Mouse (Mus musculus): ENCODE data around the gene Klhdc9. TPM values are rescaled to one million over a fixed set of nuclear protein-coding genes. Genes with fewer than 3 reads are reported as not detected.

Gene Klhdc9
- total and polyA plus RNA-seq, 2 experiments from 2014 or later: 4.0 to 6.4 TPM

DNA sequence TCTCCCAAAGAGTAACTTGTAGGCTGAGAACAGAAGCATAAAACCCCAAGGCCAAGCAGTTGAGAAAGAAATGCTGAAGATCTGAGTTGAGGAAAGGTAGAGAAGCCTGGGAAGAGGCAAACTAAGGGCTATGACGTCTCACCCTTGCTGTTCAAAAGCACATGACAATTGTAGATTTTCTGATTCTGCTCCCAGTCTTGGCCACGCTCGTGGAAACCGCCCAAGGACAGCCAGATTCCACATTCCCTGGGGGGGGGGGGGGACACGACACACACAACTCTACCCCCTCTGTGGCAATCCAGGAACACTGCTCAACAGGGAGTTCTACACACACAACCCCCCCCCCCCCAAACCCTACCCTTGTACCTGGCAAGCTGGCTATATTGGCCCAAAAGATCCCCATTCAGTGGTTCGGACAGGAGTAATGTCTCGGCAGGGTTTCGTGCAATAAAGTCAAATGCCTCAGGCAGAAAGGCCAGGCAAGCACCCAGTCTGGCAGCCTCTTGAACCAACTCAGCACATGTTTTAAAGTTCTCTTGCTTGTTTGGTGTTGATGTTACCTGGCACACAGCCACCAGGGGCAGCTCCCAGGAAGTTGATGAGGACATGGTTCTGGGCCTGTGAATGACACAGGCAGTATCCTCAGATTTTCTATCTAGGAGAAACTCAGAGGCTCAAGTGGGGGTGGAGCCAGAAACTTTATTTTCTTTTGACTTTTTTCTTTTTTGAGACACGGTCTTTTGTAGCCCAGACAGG lies 16.5 kb downstream of the Klhdc9 start:
- no peaks in the 10 kb centered on the region for H3K27me3 ChIP-seq (ENCODE audit: insufficient read depth, low read length)
- 87% methylated on average over 8 of the region's 9 CpGs for WGBS
- H3K36me3 ChIP-seq (ENCODE audit: insufficient read depth, low read length): peaks cover 36% of the 10 kb centered on the region
- DNase-seq (ENCODE audit: low spot score): no peak
- no peaks in the 10 kb centered on the region for H3K4me1 ChIP-seq (ENCODE audit: insufficient read depth, low read length)
- peak; percentile 38; the same call in 1 of the 2 replicates for TF ChIP-seq CTCF (IDR thresholded peaks at IDR 0.05)
- peaks cover 7% of the 10 kb centered on the region; the same call in 1 of the 2 replicates for H3K9me3 ChIP-seq (ENCODE audit: low read length)
- ATAC-seq (ENCODE audit: low FRiP score): no peak
- H3K4me3 ChIP-seq (ENCODE audit: low read depth, low read length): no peak overlapping the region; the same call in 1 of the 2 replicates
- H3K4me2 ChIP-seq (ENCODE audit: low read depth, low read length, poor library complexity, severe bottlenecking): peak overlapping the region; percentile 83
- H3K27ac ChIP-seq (ENCODE audit: low read depth, low read length): no peak overlapping the region
- no peak overlapping the region for H3K9ac ChIP-seq (replicated peaks; ENCODE audit: low read length, poor library complexity, severe bottlenecking)

DNA sequence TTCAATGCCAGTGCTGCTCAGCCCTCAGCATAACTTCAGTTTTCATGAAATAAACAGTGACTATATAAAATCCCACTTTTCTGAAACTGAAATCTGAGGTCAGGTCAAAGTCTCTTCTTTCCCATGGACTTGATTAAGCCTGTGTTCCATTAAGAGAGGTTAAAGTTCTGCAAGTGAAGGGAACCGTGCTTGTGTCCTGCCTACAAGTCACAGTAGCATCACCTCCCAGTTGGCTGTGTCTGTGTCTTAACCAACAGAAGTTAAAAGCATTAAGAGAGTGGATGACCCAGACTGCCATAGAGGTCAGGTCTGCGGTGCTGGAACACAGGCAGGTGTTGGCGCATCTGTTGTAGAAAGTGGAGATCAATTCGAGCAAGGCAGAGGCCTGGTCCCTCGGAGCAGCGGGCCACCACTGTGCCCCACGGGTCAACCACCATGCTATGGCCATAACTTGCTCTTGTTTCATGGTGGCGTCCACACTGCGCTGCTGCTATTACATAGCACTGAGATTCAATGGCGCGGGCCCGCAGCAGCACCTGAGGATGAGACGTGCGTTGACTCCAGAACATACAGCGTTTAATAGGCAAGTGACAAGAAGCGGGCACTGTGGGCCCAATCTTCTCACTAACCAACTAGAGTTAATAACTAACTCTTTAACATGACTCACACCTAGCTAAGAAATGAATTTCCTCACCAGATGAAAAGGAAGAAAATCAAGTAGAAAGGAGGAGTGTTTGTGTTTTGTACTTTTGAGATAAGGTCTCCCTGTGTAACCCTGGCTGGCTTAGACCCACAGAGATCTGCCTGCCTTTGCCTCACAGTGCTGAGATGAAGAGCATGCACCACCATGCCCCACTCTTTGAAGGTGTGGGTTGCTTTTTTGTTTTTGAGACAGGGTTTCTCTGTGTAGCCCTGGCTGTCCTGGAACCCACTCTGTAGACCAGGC lies 18.1 kb downstream of the Klhdc9 start:
- Histone ChIP-seq H3K36me3 (ENCODE audit: insufficient read depth, low read length) (peaks cover 50% of the 10 kb centered on the region), H3K9me3 (ENCODE audit: low read length) (peaks cover 7% of the 10 kb centered on the region; the same call in 1 of the 2 replicates), H3K27me3 (ENCODE audit: insufficient read depth, low read length) (no peaks in the 10 kb centered on the region), H3K4me3 (ENCODE audit: low read depth, low read length) (no peak overlapping the region), H3K9ac (replicated peaks; ENCODE audit: low read length, poor library complexity, severe bottlenecking) (no peak overlapping the region), H3K4me1 (ENCODE audit: insufficient read depth, low read length) (no peaks in the 10 kb centered on the region), H3K27ac (ENCODE audit: low read depth, low read length) (no peak overlapping the region), H3K4me2 (ENCODE audit: low read depth, low read length, poor library complexity, severe bottlenecking) (no peak overlapping the region)
- WGBS: 95% methylated on average over 16 of the region's 16 CpGs
- no peak for DNase-seq (ENCODE audit: low spot score)
- ATAC-seq (ENCODE audit: low FRiP score): no peak
- no peak for TF ChIP-seq CTCF (IDR thresholded peaks at IDR 0.05)

DNA sequence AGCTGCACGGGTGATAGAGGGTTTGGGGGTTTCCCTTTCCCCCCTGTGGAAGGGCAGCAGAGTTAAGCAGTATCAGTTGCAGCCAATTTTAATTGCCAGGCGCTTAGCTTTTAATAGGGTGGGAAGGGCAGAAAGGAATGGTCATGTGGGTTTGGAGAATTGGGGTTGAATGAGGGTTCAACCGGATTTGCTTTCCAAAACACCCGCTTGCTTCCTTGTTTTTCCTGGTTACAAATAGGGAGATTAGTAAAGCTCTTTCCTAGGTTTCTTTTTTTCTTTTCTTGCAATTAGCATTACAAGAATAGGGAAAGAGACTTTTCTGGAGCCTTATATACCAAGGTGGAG lies 30.4 kb downstream of the Klhdc9 start:
- ATAC-seq (ENCODE audit: low FRiP score) (no peak), DNase-seq (ENCODE audit: low spot score) (peak; percentile 14)
- Histone ChIP-seq H3K4me1 (ENCODE audit: insufficient read depth, low read length) (peaks cover 9% of the 10 kb centered on the region), H3K4me2 (ENCODE audit: low read depth, low read length, poor library complexity, severe bottlenecking) (peak overlapping the region; percentile 80), H3K4me3 (ENCODE audit: low read depth, low read length) (peak overlapping the region; percentile 82), H3K9ac (replicated peaks; ENCODE audit: low read length, poor library complexity, severe bottlenecking) (peak overlapping the region; percentile 94), H3K27me3 (ENCODE audit: insufficient read depth, low read length) (no peaks in the 10 kb centered on the region), H3K9me3 (ENCODE audit: low read length) (no peaks in the 10 kb centered on the region), H3K36me3 (ENCODE audit: insufficient read depth, low read length) (peaks cover 11% of the 10 kb centered on the region; the same call in 1 of the 2 replicates), H3K27ac (ENCODE audit: low read depth, low read length) (peak overlapping the region; percentile 92)
- WGBS: 3% methylated on average over 4 of the region's 4 CpGs
- no peak for TF ChIP-seq CTCF (IDR thresholded peaks at IDR 0.05)

DNA sequence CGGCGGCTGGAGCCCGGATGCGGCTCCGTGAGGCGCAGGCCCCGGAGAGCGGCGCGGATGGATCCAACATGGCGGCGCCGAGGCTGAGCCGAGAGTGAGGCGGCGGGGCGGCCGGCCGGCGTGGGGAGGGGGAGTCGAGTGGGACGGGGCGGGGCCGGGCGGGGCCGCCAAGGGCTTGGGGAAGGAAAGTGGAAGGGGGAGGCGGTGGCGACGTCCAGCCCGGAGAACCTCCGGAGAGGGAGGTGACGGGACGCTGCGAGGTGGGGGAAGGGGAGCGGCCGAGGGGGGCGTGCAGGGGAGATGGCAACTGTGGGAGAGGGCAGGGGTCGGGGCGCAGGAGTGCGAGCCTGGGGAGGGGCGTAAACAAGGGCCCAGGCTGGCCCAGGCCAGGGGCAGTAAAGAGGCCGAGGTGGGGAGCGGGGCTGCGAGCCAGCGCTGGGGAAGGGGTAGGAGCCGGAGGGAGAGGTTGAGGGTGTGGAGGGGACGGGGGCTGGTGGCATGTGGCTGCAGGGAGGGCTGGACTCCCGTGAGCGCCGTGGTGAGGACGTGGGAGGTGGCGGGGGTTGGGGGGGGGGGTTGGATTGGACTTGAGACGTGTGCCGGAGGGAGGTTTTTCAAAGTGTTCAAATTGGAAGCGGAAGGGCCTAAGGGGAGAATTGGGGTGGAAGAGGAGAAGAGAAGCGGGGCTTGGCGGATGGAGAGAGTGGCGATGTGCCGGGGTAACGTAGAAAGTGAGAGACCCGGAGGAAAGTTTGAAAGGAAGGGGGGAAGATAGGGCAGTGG lies 31.0 kb downstream of the Klhdc9 start:
- TF ChIP-seq CTCF (IDR thresholded peaks at IDR 0.05): no peak
- DNase-seq (ENCODE audit: low spot score): no peak
- 1% methylated on average over 46 of the region's 61 CpGs for WGBS

DNA sequence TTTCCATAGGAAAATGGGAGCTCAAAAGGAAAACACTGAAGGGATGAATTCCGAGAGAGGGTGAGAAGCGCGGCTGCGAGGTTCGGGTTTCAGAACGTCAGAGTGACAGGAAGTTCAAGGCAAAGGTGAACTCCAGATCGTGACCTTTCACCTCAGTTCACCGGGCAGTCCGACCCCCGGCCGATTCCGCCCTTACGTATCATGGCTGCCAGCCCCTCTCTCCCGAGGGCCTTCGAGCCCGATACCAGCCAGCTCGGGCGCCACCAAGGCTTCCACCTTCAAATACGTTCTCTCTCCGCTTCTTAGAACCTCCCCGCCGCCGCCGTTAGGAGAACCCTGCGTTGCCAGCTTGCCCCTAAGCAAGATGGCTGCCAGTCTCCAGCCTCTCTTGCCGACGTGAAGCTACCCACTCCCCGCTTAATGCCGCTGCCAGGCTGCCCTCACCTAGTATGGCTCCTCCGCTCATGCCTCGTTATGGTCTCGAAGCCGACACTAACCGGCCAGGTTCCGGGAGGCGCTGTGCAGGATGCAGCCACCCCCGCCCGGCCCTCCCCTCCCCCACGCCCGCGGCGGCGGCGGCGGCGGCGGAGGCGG lies 31.7 kb downstream of the Klhdc9 start, which contains the start of gene Dedd:
TSS of gene Dedd (plus strand) at position 307 of the 594 bp plus-strand sequence.
- TF ChIP-seq CTCF (IDR thresholded peaks at IDR 0.05): peak; percentile 32; the same call in 1 of the 2 replicates
- H3K27ac ChIP-seq (ENCODE audit: low read depth, low read length): peak within 1 kb of the TSS; percentile 92
- DNase-seq (ENCODE audit: low spot score) (peak; percentile 98), ATAC-seq (ENCODE audit: low FRiP score) (peak; percentile 95)
- peaks cover 9% of the 10 kb centered on the region for H3K4me1 ChIP-seq (ENCODE audit: insufficient read depth, low read length)
- peak within 1 kb of the TSS; percentile 94 for H3K9ac ChIP-seq (replicated peaks; ENCODE audit: low read length, poor library complexity, severe bottlenecking)
- H3K27me3 ChIP-seq (ENCODE audit: insufficient read depth, low read length): no peaks in the 10 kb centered on the region
- H3K36me3 ChIP-seq (ENCODE audit: insufficient read depth, low read length): peaks cover 9% of the 10 kb centered on the region; the same call in 1 of the 2 replicates
- no peaks in the 10 kb centered on the region for H3K9me3 ChIP-seq (ENCODE audit: low read length)
- peak within 1 kb of the TSS; percentile 82 for H3K4me3 ChIP-seq (ENCODE audit: low read depth, low read length)
- WGBS: under 1% methylated on average over 44 of the region's 48 CpGs
- H3K4me2 ChIP-seq (ENCODE audit: low read depth, low read length, poor library complexity, severe bottlenecking): peak within 1 kb of the TSS; percentile 80

More for the DNA sequence above, 31.0 kb downstream of the Klhdc9 start:
- Histone ChIP-seq H3K27me3 (ENCODE audit: insufficient read depth, low read length) (no peaks in the 10 kb centered on the region), H3K9me3 (ENCODE audit: low read length) (no peaks in the 10 kb centered on the region), H3K4me3 (ENCODE audit: low read depth, low read length) (peak overlapping the region; percentile 82), H3K27ac (ENCODE audit: low read depth, low read length) (peak overlapping the region; percentile 92), H3K9ac (replicated peaks; ENCODE audit: low read length, poor library complexity, severe bottlenecking) (peak overlapping the region; percentile 94), H3K36me3 (ENCODE audit: insufficient read depth, low read length) (peaks cover 11% of the 10 kb centered on the region; the same call in 1 of the 2 replicates), H3K4me1 (ENCODE audit: insufficient read depth, low read length) (peaks cover 9% of the 10 kb centered on the region), H3K4me2 (ENCODE audit: low read depth, low read length, poor library complexity, severe bottlenecking) (peak overlapping the region; percentile 80)
- peak; percentile 88 for ATAC-seq (ENCODE audit: low FRiP score)
